18 mouse cellular contexts compared by ENCODE assay signal in genomic region chr3:41365145-41365830, GRCm38 (mm10).
DNase-seq lines count a peak whose midpoint lies in the region; ATAC-seq and TF ChIP-seq lines count a peak whose summit lies in the region.
"Had no signal": no experiment of that assay in that cellular context is flagged by ENCODE, and none has a peak within 500 bp of the region (broad histone marks: within the 10 kb centered on the region; RNA-seq: fewer than 3 reads in every experiment).

No protein-coding gene starts in this region.

- no peak overlapping the region for H3K4me3 ChIP-seq in heart, embryonic 12.5 days
- H3K4me3 ChIP-seq in MEL (ENCODE audit: control insufficient read depth in 1 of 2, insufficient read depth in 1 of 2, low read depth in 2 of 2, low read length in 2 of 2): no peak overlapping the region
- no peak overlapping the region for H3K4me3 ChIP-seq in liver, postnatal 0 days (ENCODE audit: low read depth, low read length)
- no peak overlapping the region for H3K4me3 ChIP-seq in hindbrain, embryonic 10.5 days
- H3K4me3 ChIP-seq: hindbrain, embryonic 13.5 days; limb, embryonic 10.5 days had no signal

- no peak overlapping the region for H3K9ac ChIP-seq in heart, embryonic 12.5 days
- no peak overlapping the region for H3K9ac ChIP-seq in MEL (ENCODE audit: control insufficient read depth, low read depth, low read length, poor library complexity, severe bottlenecking)
- H3K9ac ChIP-seq in liver, postnatal 0 days (replicated peaks): no peak overlapping the region
- H3K9ac ChIP-seq: hindbrain, embryonic 13.5 days had no signal

- intact Hi-C loops in heart, postnatal 14 days (cut with DNase I): loop anchor here (5.0 kb wide), 1 partner anchor 42 kb away; no protein-coding TSS in a partner anchor

- TF ChIP-seq CTCF in MEL (IDR thresholded peaks at IDR 0.05 in 2 of 3, conservative IDR thresholded peaks at IDR 0.05 in 1 of 3; ENCODE audit: control insufficient read depth in 1 of 3, insufficient read depth in 1 of 3, low read depth in 2 of 3, low read length in 3 of 3, poor library complexity in 1 of 3, severe bottlenecking in 1 of 3): no peak
- no peak for TF ChIP-seq CTCF in liver, postnatal 0 days (IDR thresholded peaks at IDR 0.05; ENCODE audit: low read depth)

- H3K9me3 ChIP-seq in heart, embryonic 12.5 days (replicated peaks): no peaks in the 10 kb centered on the region
- no peaks in the 10 kb centered on the region for H3K9me3 ChIP-seq in MEL (replicated peaks; ENCODE audit: insufficient read depth, low read length)
- H3K9me3 ChIP-seq in liver, postnatal 0 days (ENCODE audit: low read length): no peaks in the 10 kb centered on the region
- no peaks in the 10 kb centered on the region for H3K9me3 ChIP-seq in hindbrain, embryonic 10.5 days
- H3K9me3 ChIP-seq: hindbrain, embryonic 13.5 days; limb, embryonic 10.5 days had no signal

- H3K4me2 ChIP-seq in heart, embryonic 12.5 days: no peak overlapping the region
- no peak overlapping the region for H3K4me2 ChIP-seq in liver, postnatal 0 days (ENCODE audit: low read depth, low read length)
- H3K4me2 ChIP-seq: hindbrain, embryonic 13.5 days had no signal

- no peaks in the 10 kb centered on the region for H3K27me3 ChIP-seq in heart, embryonic 12.5 days (replicated peaks)
- H3K27me3 ChIP-seq in MEL (ENCODE audit: control insufficient read depth in 1 of 2, insufficient read depth in 2 of 2, low read length in 2 of 2): no peaks in the 10 kb centered on the region
- no peaks in the 10 kb centered on the region for H3K27me3 ChIP-seq in liver, postnatal 0 days (ENCODE audit: insufficient read depth, low read length)
- H3K27me3 ChIP-seq in hindbrain, embryonic 10.5 days (ENCODE audit: insufficient read depth, poor library complexity, severe bottlenecking): no peaks in the 10 kb centered on the region
- H3K27me3 ChIP-seq: hindbrain, embryonic 13.5 days had no signal

- peaks cover 46% of the 10 kb centered on the region for H3K4me1 ChIP-seq in heart, embryonic 12.5 days (replicated peaks)
- H3K4me1 ChIP-seq in MEL (ENCODE audit: control insufficient read depth in 1 of 2, insufficient read depth in 2 of 2, low read length in 2 of 2): no peaks in the 10 kb centered on the region
- peaks cover 11% of the 10 kb centered on the region for H3K4me1 ChIP-seq in liver, postnatal 0 days (ENCODE audit: insufficient read depth)
- H3K4me1 ChIP-seq in hindbrain, embryonic 10.5 days (replicated peaks): peaks cover 4% of the 10 kb centered on the region; the same call in 1 of the 2 replicates

- ATAC-seq in heart, embryonic 12.5 days (ENCODE audit: insufficient number of reproducible peaks, low FRiP score): no peak
- peak; percentile 45 for ATAC-seq in liver, postnatal 0 days

- H3K27ac ChIP-seq in heart, embryonic 12.5 days (ENCODE audit: poor library complexity, severe bottlenecking): peak overlapping the region; percentile 85
- no peak overlapping the region for H3K27ac ChIP-seq in MEL (ENCODE audit: control insufficient read depth, low read depth, low read length)
- peak overlapping the region; percentile 66 for H3K27ac ChIP-seq in liver, postnatal 0 days (ENCODE audit: low read depth)
- H3K27ac ChIP-seq in hindbrain, embryonic 10.5 days: no peak overlapping the region
- H3K27ac ChIP-seq: hindbrain, embryonic 13.5 days; limb, embryonic 10.5 days; stomach, postnatal 0 days had no signal

- no peaks in the 10 kb centered on the region for H3K79me2 ChIP-seq in MEL (ENCODE audit: control insufficient read depth, insufficient read depth, low read length, poor library complexity)

- H3K36me3 ChIP-seq in heart, embryonic 12.5 days: no peaks in the 10 kb centered on the region
- H3K36me3 ChIP-seq in MEL (ENCODE audit: control insufficient read depth in 1 of 2, insufficient read depth in 2 of 2, low read length in 2 of 2): no peaks in the 10 kb centered on the region
- H3K36me3 ChIP-seq in liver, postnatal 0 days (replicated peaks; ENCODE audit: insufficient read depth, low read length): no peaks in the 10 kb centered on the region
- H3K36me3 ChIP-seq in hindbrain, embryonic 10.5 days: no peaks in the 10 kb centered on the region
- H3K36me3 ChIP-seq: hindbrain, embryonic 13.5 days; limb, embryonic 10.5 days had no signal

- WGBS in heart, embryonic 12.5 days: 62% methylated on average over 8 of the region's 8 CpGs
- 54% methylated on average over 8 of the region's 8 CpGs for WGBS in liver, postnatal 0 days (ENCODE audit: insufficient replicate concordance)
- 82% methylated on average over 8 of the region's 8 CpGs for whole genome bisulfite sequencing in hindbrain, embryonic 10.5 days

- peak; percentile 45 to 79 for DNase-seq in adrenal gland, adult (ENCODE audit: inconsistent age in 2 of 2, low spot score in 1 of 2)
- DNase-seq in adrenal gland, postnatal 4 days (ENCODE audit: low spot score in 2 of 2): no peak
- no peak for DNase-seq in heart, postnatal 14 days
- DNase-seq in MEL (ENCODE audit: low read depth, low spot score): peak; percentile 26
- peak; percentile 25 for DNase-seq in liver, postnatal 0 days
- DNase-seq in embryo, embryonic 9.5 days (ENCODE audit: extremely low spot score): no peak
- DNase-seq in hindbrain, embryonic 10.5 days (ENCODE audit: low spot score): no peak
- DNase-seq: cerebellum, adult 8-10 months; embryo, embryonic 11 days; kidney, adult 11 months; kidney, postnatal 36 days; lung, adult 18-20 months; right cerebral cortex, adult 18-20 months; thymus, postnatal 36 days had no signal

- no peak for TF ChIP-seq POLR2A in MEL (IDR thresholded peaks at IDR 0.05; ENCODE audit: control insufficient read depth in 1 of 2, insufficient read depth in 1 of 2, low read depth in 1 of 2, low read length in 2 of 2, poor library complexity in 1 of 2)

- TF ChIP-seq EP300 in MEL (IDR thresholded peaks at IDR 0.05; ENCODE audit: low read depth in 1 of 2, low read length in 2 of 2): no peak
- TF ChIP-seq EP300 in liver, postnatal 0 days (IDR thresholded peaks at IDR 0.05; ENCODE audit: low read depth): no peak

- no peak for TF ChIP-seq RAD21 in MEL (IDR thresholded peaks at IDR 0.05; ENCODE audit: low read depth, low read length)

TF ChIP-seq in MEL, 35 proteins besides CTCF, POLR2A, EP300 and RAD21:
- no peak for TF ChIP-seq ELF1 (IDR thresholded peaks at IDR 0.05; ENCODE audit: low read depth, low read length)
- TF ChIP-seq CHD1 (IDR thresholded peaks at IDR 0.05; ENCODE audit: low read depth, low read length): no peak
- no peak for TF ChIP-seq MAZ (IDR thresholded peaks at IDR 0.05; ENCODE audit: low read depth, low read length)
- TF ChIP-seq MAX (IDR thresholded peaks at IDR 0.05; ENCODE audit: low read length): 0 out of 2 replicates have a peak, but pooled peaks have one; percentile 36
- no peak for TF ChIP-seq POLR2AphosphoS5 (IDR thresholded peaks at IDR 0.05; ENCODE audit: borderline replicate concordance, low read depth, low read length)
- peak; percentile 22; the same call in 1 of the 2 replicates for TF ChIP-seq GATA1 (IDR thresholded peaks at IDR 0.05; ENCODE audit: low read depth, low read length)
- no peak for TF ChIP-seq JUND (IDR thresholded peaks at IDR 0.05; ENCODE audit: low read depth, low read length)
- no peak for TF ChIP-seq SMC3 (IDR thresholded peaks at IDR 0.05; ENCODE audit: low read depth, low read length)
- TF ChIP-seq ZKSCAN1 (IDR thresholded peaks at IDR 0.05; ENCODE audit: low read depth, low read length): no peak
- TF ChIP-seq SIN3A (IDR thresholded peaks at IDR 0.05; ENCODE audit: low read length): no peak
- TF ChIP-seq BHLHE40 (IDR thresholded peaks at IDR 0.05; ENCODE audit: borderline replicate concordance, low read depth, low read length): peak; percentile 50; the same call in 1 of the 2 replicates
- peak; percentile 67 for TF ChIP-seq MXI1 (IDR thresholded peaks at IDR 0.05; ENCODE audit: low read depth, low read length)
- TF ChIP-seq E2F4 (IDR thresholded peaks at IDR 0.05; ENCODE audit: borderline replicate concordance, low read depth, low read length): no peak
- TF ChIP-seq USF1 (IDR thresholded peaks at IDR 0.05; ENCODE audit: low read depth, low read length): peak; percentile 17; the same call in 1 of the 2 replicates
- TF ChIP-seq TCF12 (IDR thresholded peaks at IDR 0.05; ENCODE audit: low read depth, low read length): no peak
- TF ChIP-seq TAL1 (IDR thresholded peaks at IDR 0.05; ENCODE audit: low read length): no peak

Comparison
In these comparisons a context has a peak if more than half of its experiments do, and no peak if none do; other contexts are left out.
1. DNase-seq: peak in adrenal gland, adult (2 of 2), MEL (single experiment) and liver, postnatal 0 days (single experiment); none in adrenal gland, postnatal 4 days (0 of 2), heart, postnatal 14 days (0 of 2), embryo, embryonic 9.5 days (single experiment) and hindbrain, embryonic 10.5 days (single experiment).
2. H3K27ac ChIP-seq: peak in heart, embryonic 12.5 days (single experiment) and liver, postnatal 0 days (single experiment); none in MEL (single experiment) and hindbrain, embryonic 10.5 days (single experiment).